Comparison of ENCODE assay signal across 9 mouse cellular contexts in genomic region chr3:30219190-30219884, GRCm38 (mm10).
DNase-seq lines count a peak whose midpoint lies in the region; ATAC-seq lines count a peak whose summit lies in the region.
"Had no signal": no experiment of that assay in that cellular context is flagged by ENCODE, and none has a peak within 500 bp of the region (broad histone marks: within the 10 kb centered on the region; RNA-seq: fewer than 3 reads in every experiment).

No protein-coding gene starts in this region.

- no peaks in the 10 kb centered on the region; the same call in 1 of the 2 replicates for H3K27me3 ChIP-seq in neural tube, embryonic 11.5 days (ENCODE audit: control insufficient read depth, insufficient read depth, low read length)
- no peaks in the 10 kb centered on the region for H3K27me3 ChIP-seq in lung, embryonic 16.5 days (ENCODE audit: control insufficient read depth, insufficient read depth, low read depth, low read length)

- no peak overlapping the region for H3K27ac ChIP-seq in neural tube, embryonic 11.5 days (ENCODE audit: low read depth, low read length)
- peak overlapping the region; percentile 41 for H3K27ac ChIP-seq in lung, embryonic 16.5 days (ENCODE audit: low read length)

- H3K36me3 ChIP-seq in neural tube, embryonic 11.5 days (ENCODE audit: control insufficient read depth, insufficient read depth, low read length) = no peaks in the 10 kb centered on the region
- H3K36me3 ChIP-seq in lung, embryonic 16.5 days (ENCODE audit: control insufficient read depth, insufficient read depth, low read length) = no peaks in the 10 kb centered on the region

- peak; percentile 39 for DNase-seq in neural tube, embryonic 11.5 days (ENCODE audit: low spot score)
- DNase-seq in neural tube, embryonic 10.5 days (ENCODE audit: extremely low spot score, low spot score) = no peak
- peak; percentile 11 to 18 for DNase-seq in heart, postnatal 10 days
- DNase-seq in testis, postnatal 14 days (ENCODE audit: low spot score) = no peak
- DNase-seq in right cerebral cortex, postnatal 14 days = no peak
- no peak for DNase-seq in cerebellum, postnatal 36 days
- DNase-seq: layer of hippocampus, postnatal 36 days had no signal

- H3K4me2 ChIP-seq in neural tube, embryonic 11.5 days (ENCODE audit: low read depth) = peak overlapping the region; percentile 37
- H3K4me2 ChIP-seq in lung, embryonic 16.5 days (ENCODE audit: low read depth, low read length) = peak overlapping the region; percentile 63

- 7% methylated on average over 21 of the region's 21 CpGs for WGBS in neural tube, embryonic 11.5 days
- WGBS in lung, embryonic 16.5 days = 6% methylated on average over 21 of the region's 21 CpGs

- 0 out of 2 replicates have a peak overlapping the region, but pooled peaks have one; percentile 10 for H3K4me3 ChIP-seq in neural tube, embryonic 11.5 days (ENCODE audit: low read depth, low read length)
- H3K4me3 ChIP-seq in lung, embryonic 16.5 days (ENCODE audit: low read length) = peak overlapping the region; percentile 38

- no peaks in the 10 kb centered on the region for H3K9me3 ChIP-seq in neural tube, embryonic 11.5 days (ENCODE audit: control insufficient read depth, low read length)
- no peaks in the 10 kb centered on the region for H3K9me3 ChIP-seq in lung, embryonic 16.5 days (ENCODE audit: control insufficient read depth, low read length)

- ATAC-seq in neural tube, embryonic 11.5 days (ENCODE audit: insufficient read depth, low FRiP score, low TSS enrichment) = peak; percentile 41; the same call in 1 of the 2 replicates
- peak; percentile 68; the same call in 1 of the 2 replicates for ATAC-seq in lung, embryonic 16.5 days (ENCODE audit: low read depth)
- ATAC-seq in erythroid progenitor cell, adult 5-6 weeks (replicated peaks; ENCODE audit: low FRiP score, poor library complexity, severe bottlenecking) = no peak

- intact Hi-C loops in heart, postnatal 10 days (cut with DNase I) = no loop called here

- H3K4me1 ChIP-seq in neural tube, embryonic 11.5 days (ENCODE audit: control insufficient read depth, insufficient read depth, low read length) = 0 out of 2 replicates have a peak, but pooled peaks cover 9% of the 10 kb centered on the region
- H3K4me1 ChIP-seq in lung, embryonic 16.5 days (replicated peaks; ENCODE audit: control insufficient read depth, insufficient read depth, low read length) = peaks cover 30% of the 10 kb centered on the region

- no peak overlapping the region for H3K9ac ChIP-seq in neural tube, embryonic 11.5 days (ENCODE audit: low read length)
- peak overlapping the region; percentile 41 for H3K9ac ChIP-seq in lung, embryonic 16.5 days (ENCODE audit: low read length)

Comparison
In these comparisons a context has a peak if more than half of its experiments do, and no peak if none do; other contexts are left out.
1. DNase-seq: peak in neural tube, embryonic 11.5 days (single experiment) and heart, postnatal 10 days (2 of 2); none in neural tube, embryonic 10.5 days (single experiment), testis, postnatal 14 days (single experiment), right cerebral cortex, postnatal 14 days (single experiment) and cerebellum, postnatal 36 days (0 of 2).